Mouse (Mus musculus): ENCODE results near the gene Limk2. TPM values are rescaled to one million over a fixed set of nuclear protein-coding genes. Genes with fewer than 3 reads are reported as not detected.

Gene Limk2
- polyA plus RNA-seq (2012; fragmentation: generic; extraction: Trizol) = 21.6 TPM
- long read RNA-seq, experiment 1, partial matches to known transcripts = 8 of 18 reads
- long read RNA-seq, experiment 1, other reads (novel, unspliced or antisense) = 2 of 18 reads
- long read RNA-seq, experiment 2, transcript Limk2-203 (15 exons, 3,693 nt) = minor isoform, 96 of 250 reads
- long read RNA-seq, experiment 2, transcript Limk2-201 (16 exons, 3,514 nt) = major isoform, 99 of 250 reads
- long read RNA-seq, experiment 2, partial matches to known transcripts = 14 of 250 reads
- long read RNA-seq, experiment 2, other reads (novel, unspliced or antisense) = 41 of 250 reads

DNA sequence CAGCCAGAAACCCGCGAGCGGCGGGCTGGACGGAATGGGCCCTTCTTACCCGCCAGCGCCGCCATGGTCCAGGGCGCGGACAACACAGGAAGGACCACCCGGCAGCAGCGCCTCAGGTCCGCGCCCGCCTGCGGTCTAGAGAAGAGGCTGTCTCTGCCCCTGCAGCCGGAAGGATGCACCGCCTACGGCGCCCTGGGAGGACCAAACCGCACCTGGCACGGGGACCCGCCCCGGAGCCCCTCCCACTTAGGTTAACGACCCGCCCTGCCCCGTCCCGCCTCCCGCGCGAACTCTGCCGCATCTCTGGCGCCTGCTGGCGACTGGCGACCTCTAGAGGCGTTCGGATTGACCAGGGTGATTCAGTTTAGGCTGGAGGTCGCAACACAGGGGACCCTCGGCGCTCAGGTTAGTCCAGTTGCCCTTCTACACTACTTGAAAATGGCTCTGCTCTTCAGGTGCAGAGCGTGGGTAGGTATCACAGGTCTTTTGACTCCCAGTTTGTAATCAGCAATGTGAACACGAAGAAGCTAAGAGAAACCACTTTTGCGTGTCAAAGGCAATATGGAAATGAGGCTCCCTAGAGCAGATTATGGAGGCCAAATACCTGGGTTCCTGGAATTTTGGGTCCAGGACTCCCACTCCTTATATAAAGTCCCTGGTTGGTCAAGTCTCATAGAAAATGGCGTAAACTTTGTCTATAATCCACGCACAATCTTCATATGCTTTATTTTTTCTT is at the start of gene Limk2:
Gene Limk2 (minus strand): TSS at position 193 of the 736 bp plus-strand sequence.
- Histone ChIP-seq H3K79me2 (ENCODE audit: control insufficient read depth, insufficient read depth) (peaks cover 48% of the 10 kb centered on the region), H3K4me3 (ENCODE audit: insufficient read depth, poor library complexity, severe bottlenecking) (peak within 1 kb of the TSS; percentile 90), H3K36me3 (ENCODE audit: control insufficient read depth, insufficient read depth) (peaks cover 10% of the 10 kb centered on the region), H3K27me3 (ENCODE audit: control insufficient read depth, insufficient read depth, insufficient read length) (no peaks in the 10 kb centered on the region), H3ac (ENCODE audit: control insufficient read depth, insufficient read length, low read depth) (peak within 1 kb of the TSS; percentile 69), H3K79me3 (ENCODE audit: low read depth) (peaks cover 31% of the 10 kb centered on the region)
- peak; percentile 69 for TF ChIP-seq CTCF (IDR thresholded peaks at IDR 0.05; ENCODE audit: control insufficient read depth, insufficient read depth, insufficient read length)
- no peak for TF ChIP-seq MAX (IDR thresholded peaks at IDR 0.05)

DNA sequence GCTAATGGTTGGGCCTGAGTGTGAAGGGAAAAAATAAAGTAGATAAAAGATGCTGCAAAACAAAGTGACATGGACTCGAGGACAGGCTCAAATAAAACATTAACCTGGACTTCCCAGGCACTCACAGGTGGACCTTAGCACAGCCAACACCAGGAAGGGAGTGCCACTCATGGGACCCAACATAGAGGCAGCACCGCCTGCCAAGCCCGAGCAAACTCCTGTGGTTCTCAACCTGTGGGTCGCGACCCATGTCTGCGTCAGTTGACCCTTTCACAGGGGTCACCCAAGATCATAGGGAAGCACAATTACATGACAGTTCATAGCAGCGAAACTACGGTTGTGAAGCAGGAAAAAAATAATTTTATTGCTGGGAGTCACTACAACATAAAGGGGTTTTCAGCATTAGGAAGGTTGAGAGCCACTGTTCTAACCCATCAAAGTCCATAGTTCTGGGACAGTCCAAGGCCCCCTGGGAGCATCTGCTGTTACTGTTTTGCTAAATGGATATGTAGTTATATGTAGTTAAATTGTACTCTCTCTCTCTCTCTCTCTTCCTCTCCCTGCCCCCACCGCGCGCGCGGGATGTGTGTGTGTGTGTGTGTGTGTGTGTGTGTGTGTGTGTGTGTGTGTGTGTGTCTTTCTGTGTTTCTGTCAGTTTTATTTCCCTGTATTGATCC is 49.6 kb upstream of the Limk2 start:
- Histone ChIP-seq H3K36me3 (ENCODE audit: control insufficient read depth, insufficient read depth) (no peaks in the 10 kb centered on the region), H3K4me3 (ENCODE audit: insufficient read depth, poor library complexity, severe bottlenecking) (no peak overlapping the region), H3K27me3 (ENCODE audit: control insufficient read depth, insufficient read depth, insufficient read length) (no peaks in the 10 kb centered on the region), H3K79me3 (ENCODE audit: low read depth) (peaks cover under 1% of the 10 kb centered on the region), H3K79me2 (ENCODE audit: control insufficient read depth, insufficient read depth) (peaks cover 6% of the 10 kb centered on the region), H3ac (ENCODE audit: control insufficient read depth, insufficient read length, low read depth) (no peak overlapping the region)
- no peak for TF ChIP-seq CEBPB (IDR thresholded peaks at IDR 0.05; ENCODE audit: low read depth)
- no peak for TF ChIP-seq MYOG (IDR thresholded peaks at IDR 0.05; ENCODE audit: control insufficient read depth, extremely low read depth, insufficient read length)
- TF ChIP-seq CTCF (IDR thresholded peaks at IDR 0.05; ENCODE audit: control insufficient read depth, insufficient read depth, insufficient read length) = no peak
- no peak for TF ChIP-seq MAX (IDR thresholded peaks at IDR 0.05)
- TF ChIP-seq MYOD1 (IDR thresholded peaks at IDR 0.05; ENCODE audit: control insufficient read depth, insufficient read length, low read depth) = no peak
- no peak for TF ChIP-seq USF1 (IDR thresholded peaks at IDR 0.05; ENCODE audit: low read depth)
- TF ChIP-seq FOSL1 (IDR thresholded peaks at IDR 0.05; ENCODE audit: insufficient read depth, low read length, poor library complexity, severe bottlenecking) = no peak

DNA sequence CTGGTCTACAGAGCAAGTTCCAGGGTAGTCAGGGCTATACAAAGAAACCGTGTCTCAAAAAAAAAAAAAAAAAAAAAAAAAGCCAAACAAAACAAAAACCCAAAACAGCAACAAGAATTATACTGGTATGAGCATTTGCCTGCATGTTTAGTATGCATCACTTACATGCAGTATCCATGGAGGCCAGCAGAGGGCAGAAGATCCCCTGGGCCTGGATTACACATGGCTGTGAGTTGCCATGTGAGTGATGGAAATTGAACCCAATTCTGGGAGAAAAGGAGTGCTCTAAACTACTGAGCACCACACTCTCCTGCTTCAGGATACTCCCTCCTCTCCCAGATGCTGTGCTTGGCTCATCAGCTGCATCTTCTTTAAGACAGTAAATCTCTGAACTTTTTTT is 47.4 kb upstream of the Limk2 start:
- Histone ChIP-seq H3K79me3 (ENCODE audit: low read depth) (peaks cover 14% of the 10 kb centered on the region), H3K27me3 (ENCODE audit: control insufficient read depth, insufficient read depth, insufficient read length) (no peaks in the 10 kb centered on the region), H3K36me3 (ENCODE audit: control insufficient read depth, insufficient read depth) (no peaks in the 10 kb centered on the region), H3K4me3 (ENCODE audit: insufficient read depth, poor library complexity, severe bottlenecking) (no peak overlapping the region), H3K79me2 (ENCODE audit: control insufficient read depth, insufficient read depth) (peaks cover 25% of the 10 kb centered on the region), H3ac (ENCODE audit: control insufficient read depth, insufficient read length, low read depth) (no peak overlapping the region)
- TF ChIP-seq FOSL1 (IDR thresholded peaks at IDR 0.05; ENCODE audit: insufficient read depth, low read length, poor library complexity, severe bottlenecking) (no peak), CTCF (IDR thresholded peaks at IDR 0.05; ENCODE audit: control insufficient read depth, insufficient read depth, insufficient read length) (peak; percentile 53), MYOG (IDR thresholded peaks at IDR 0.05; ENCODE audit: control insufficient read depth, extremely low read depth, insufficient read length) (no peak), MYOD1 (IDR thresholded peaks at IDR 0.05; ENCODE audit: control insufficient read depth, insufficient read length, low read depth) (no peak), USF1 (IDR thresholded peaks at IDR 0.05; ENCODE audit: low read depth) (no peak), MAX (IDR thresholded peaks at IDR 0.05) (no peak), CEBPB (IDR thresholded peaks at IDR 0.05; ENCODE audit: low read depth) (no peak)

DNA sequence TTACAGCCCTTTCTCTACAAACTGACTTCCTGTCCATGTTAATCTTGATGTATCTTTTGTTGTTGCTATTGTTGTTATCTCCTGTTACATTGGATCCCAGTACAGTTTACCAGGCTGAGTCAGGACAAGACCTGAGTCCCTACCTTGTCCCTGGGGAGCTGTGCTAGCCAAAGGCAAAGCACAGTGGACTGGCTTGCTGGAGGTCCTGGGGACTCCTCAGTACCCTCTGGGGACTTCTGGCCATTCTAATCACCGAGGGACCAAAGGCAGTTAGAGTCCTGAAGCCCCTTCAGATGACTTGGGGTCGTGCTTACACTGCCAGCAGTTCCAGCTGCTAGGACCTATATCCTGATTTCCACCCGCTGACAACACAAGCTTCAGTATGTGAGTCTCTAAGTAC is 45.5 kb upstream of the Limk2 start:
- TF ChIP-seq FOSL1 (IDR thresholded peaks at IDR 0.05; ENCODE audit: insufficient read depth, low read length, poor library complexity, severe bottlenecking) = no peak
- no peak for TF ChIP-seq MYOG (IDR thresholded peaks at IDR 0.05; ENCODE audit: control insufficient read depth, extremely low read depth, insufficient read length)
- no peak for TF ChIP-seq CTCF (IDR thresholded peaks at IDR 0.05; ENCODE audit: control insufficient read depth, insufficient read depth, insufficient read length)
- no peak for TF ChIP-seq USF1 (IDR thresholded peaks at IDR 0.05; ENCODE audit: low read depth)
- no peak for TF ChIP-seq MYOD1 (IDR thresholded peaks at IDR 0.05; ENCODE audit: control insufficient read depth, insufficient read length, low read depth)
- TF ChIP-seq CEBPB (IDR thresholded peaks at IDR 0.05; ENCODE audit: low read depth) = no peak
- no peak for TF ChIP-seq MAX (IDR thresholded peaks at IDR 0.05)
- Histone ChIP-seq H3K27me3 (ENCODE audit: control insufficient read depth, insufficient read depth, insufficient read length) (no peaks in the 10 kb centered on the region), H3K36me3 (ENCODE audit: control insufficient read depth, insufficient read depth) (no peaks in the 10 kb centered on the region), H3K79me2 (ENCODE audit: control insufficient read depth, insufficient read depth) (peaks cover 43% of the 10 kb centered on the region), H3K79me3 (ENCODE audit: low read depth) (peaks cover 29% of the 10 kb centered on the region), H3K4me3 (ENCODE audit: insufficient read depth, poor library complexity, severe bottlenecking) (no peak overlapping the region), H3ac (ENCODE audit: control insufficient read depth, insufficient read length, low read depth) (no peak overlapping the region)

DNA sequence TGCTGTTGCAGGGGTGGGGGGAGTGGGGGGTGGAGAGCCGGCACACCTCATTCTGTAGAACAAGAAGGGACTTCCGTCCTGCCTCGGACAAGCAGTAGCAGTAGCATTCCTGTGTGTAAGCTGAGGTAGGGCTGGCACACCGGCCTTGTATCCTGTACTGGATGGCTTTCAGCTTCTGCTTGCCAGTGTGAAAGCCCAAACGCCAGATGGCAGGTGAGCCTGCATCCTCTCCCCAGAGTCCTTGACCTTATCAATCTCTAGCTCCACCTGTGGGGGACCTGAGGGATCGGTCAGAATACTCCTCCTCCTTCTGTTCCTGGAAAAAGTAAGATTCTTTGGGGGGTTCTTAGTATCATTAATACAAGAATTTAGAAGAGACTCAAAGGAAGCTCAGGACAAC is 44.5 kb upstream of the Limk2 start:
- no peak for TF ChIP-seq CEBPB (IDR thresholded peaks at IDR 0.05; ENCODE audit: low read depth)
- no peak for TF ChIP-seq MYOG (IDR thresholded peaks at IDR 0.05; ENCODE audit: control insufficient read depth, extremely low read depth, insufficient read length)
- TF ChIP-seq CTCF (IDR thresholded peaks at IDR 0.05; ENCODE audit: control insufficient read depth, insufficient read depth, insufficient read length) = no peak
- TF ChIP-seq USF1 (IDR thresholded peaks at IDR 0.05; ENCODE audit: low read depth) = no peak
- no peak for TF ChIP-seq MAX (IDR thresholded peaks at IDR 0.05)
- no peak for TF ChIP-seq MYOD1 (IDR thresholded peaks at IDR 0.05; ENCODE audit: control insufficient read depth, insufficient read length, low read depth)
- TF ChIP-seq FOSL1 (IDR thresholded peaks at IDR 0.05; ENCODE audit: insufficient read depth, low read length, poor library complexity, severe bottlenecking) = no peak
- Histone ChIP-seq H3K36me3 (ENCODE audit: control insufficient read depth, insufficient read depth) (no peaks in the 10 kb centered on the region), H3K79me2 (ENCODE audit: control insufficient read depth, insufficient read depth) (peaks cover 53% of the 10 kb centered on the region), H3K4me3 (ENCODE audit: insufficient read depth, poor library complexity, severe bottlenecking) (peak overlapping the region; percentile 93), H3K79me3 (ENCODE audit: low read depth) (peaks cover 38% of the 10 kb centered on the region), H3ac (ENCODE audit: control insufficient read depth, insufficient read length, low read depth) (no peak overlapping the region), H3K27me3 (ENCODE audit: control insufficient read depth, insufficient read depth, insufficient read length) (no peaks in the 10 kb centered on the region)
